9 mouse cellular contexts compared by ENCODE assay signal in genomic region chr11:50403367-50404014, GRCm38 (mm10). TPM values are rescaled to one million over a fixed set of nuclear protein-coding genes. Genes with fewer than 3 reads are reported as not detected.
A peak's percentile ranks its signal among the peaks of the same experiment; 100 is the strongest.
DNase-seq lines count a peak whose midpoint lies in the region; ATAC-seq lines count a peak whose summit lies in the region.
"Had no signal": no experiment of that assay in that cellular context is flagged by ENCODE, and none has a peak within 500 bp of the region (broad histone marks: within the 10 kb centered on the region; RNA-seq: fewer than 3 reads in every experiment).

No protein-coding gene starts in this region.

- no peak overlapping the region for H3K27ac ChIP-seq in forebrain, embryonic 11.5 days (ENCODE audit: low read depth, low read length)
- H3K27ac ChIP-seq in forebrain, embryonic 16.5 days (ENCODE audit: low read length), result no peak overlapping the region
- H3K27ac ChIP-seq in heart, embryonic 11.5 days (ENCODE audit: low read depth, low read length), result 0 out of 2 replicates have a peak overlapping the region, but pooled peaks have one; percentile 57
- H3K27ac ChIP-seq: limb, embryonic 15.5 days had no signal

- no peak for ATAC-seq in forebrain, embryonic 11.5 days (replicated peaks; ENCODE audit: low FRiP score)
- ATAC-seq in forebrain, embryonic 16.5 days, result no peak
- ATAC-seq in heart, embryonic 11.5 days (replicated peaks; ENCODE audit: insufficient number of reproducible peaks, low FRiP score, low TSS enrichment), result peak; percentile 72; the same call in 1 of the 2 replicates
- ATAC-seq in inflammation-experienced regulatory T-cells, adult 6 months, result no peak

- WGBS in forebrain, embryonic 11.5 days, result 83% methylated on average over 10 of the region's 10 CpGs
- WGBS in forebrain, embryonic 16.5 days, result 73% methylated on average over 10 of the region's 10 CpGs
- 58% methylated on average over 10 of the region's 10 CpGs for WGBS in heart, embryonic 11.5 days (ENCODE audit: insufficient replicate concordance)

- no peak overlapping the region for H3K4me2 ChIP-seq in forebrain, embryonic 11.5 days (ENCODE audit: low read depth, low read length, severe bottlenecking)
- H3K4me2 ChIP-seq in forebrain, embryonic 16.5 days (ENCODE audit: low read length), result no peak overlapping the region
- H3K4me2 ChIP-seq in heart, embryonic 11.5 days, result no peak overlapping the region
- H3K4me2 ChIP-seq: limb, embryonic 15.5 days had no signal

- no peaks in the 10 kb centered on the region for H3K27me3 ChIP-seq in forebrain, embryonic 11.5 days (ENCODE audit: control insufficient read depth, insufficient read depth, low read length)
- H3K27me3 ChIP-seq in forebrain, embryonic 16.5 days (replicated peaks; ENCODE audit: control insufficient read depth, insufficient read depth, low read length), result no peaks in the 10 kb centered on the region
- H3K27me3 ChIP-seq in heart, embryonic 11.5 days (ENCODE audit: control insufficient read depth, insufficient read depth, low read length), result no peaks in the 10 kb centered on the region
- H3K27me3 ChIP-seq: limb, embryonic 15.5 days had no signal

- H3K36me3 ChIP-seq in forebrain, embryonic 11.5 days (ENCODE audit: control insufficient read depth, insufficient read depth, low read length), result no peaks in the 10 kb centered on the region; the same call in 1 of the 2 replicates
- H3K36me3 ChIP-seq in forebrain, embryonic 16.5 days (ENCODE audit: control insufficient read depth, insufficient read depth), result peaks cover 11% of the 10 kb centered on the region
- H3K36me3 ChIP-seq in heart, embryonic 11.5 days (ENCODE audit: control insufficient read depth, insufficient read depth, low read length), result peaks cover 8% of the 10 kb centered on the region; the same call in 1 of the 2 replicates

- DNase-seq in forebrain, embryonic 11.5 days (ENCODE audit: low spot score), result peak; percentile 33
- peak; percentile 68 for DNase-seq in ovary, adult 18-20 months (ENCODE audit: low spot score)
- DNase-seq in ovary, postnatal 14 days (ENCODE audit: low spot score), result no peak
- peak; percentile 34 to 50 for DNase-seq in lung, postnatal 4 days
- no peak for DNase-seq in thymus, postnatal 36 days

- H3K9me3 ChIP-seq in forebrain, embryonic 11.5 days (ENCODE audit: control insufficient read depth, low read length), result no peaks in the 10 kb centered on the region
- H3K9me3 ChIP-seq in forebrain, embryonic 16.5 days (ENCODE audit: control insufficient read depth, low read length), result no peaks in the 10 kb centered on the region
- H3K9me3 ChIP-seq in heart, embryonic 11.5 days (replicated peaks; ENCODE audit: control insufficient read depth, low read length), result no peaks in the 10 kb centered on the region
- H3K9me3 ChIP-seq: limb, embryonic 15.5 days had no signal

- no peaks in the 10 kb centered on the region for H3K4me1 ChIP-seq in forebrain, embryonic 11.5 days (replicated peaks; ENCODE audit: control insufficient read depth, insufficient read depth, low read length)
- H3K4me1 ChIP-seq in forebrain, embryonic 16.5 days (replicated peaks; ENCODE audit: control insufficient read depth, insufficient read depth, low read length), result no peaks in the 10 kb centered on the region
- H3K4me1 ChIP-seq in heart, embryonic 11.5 days (ENCODE audit: control insufficient read depth, insufficient read depth, low read length), result 0 out of 2 replicates have a peak, but pooled peaks cover 4% of the 10 kb centered on the region
- H3K4me1 ChIP-seq: limb, embryonic 15.5 days had no signal

- H3K9ac ChIP-seq in forebrain, embryonic 11.5 days (ENCODE audit: low read length), result no peak overlapping the region
- H3K9ac ChIP-seq in forebrain, embryonic 16.5 days (replicated peaks; ENCODE audit: low read depth, low read length), result no peak overlapping the region
- no peak overlapping the region for H3K9ac ChIP-seq in heart, embryonic 11.5 days (ENCODE audit: low read depth, low read length)
- H3K9ac ChIP-seq: limb, embryonic 15.5 days had no signal

- H3K4me3 ChIP-seq in forebrain, embryonic 11.5 days (ENCODE audit: low read depth, low read length), result no peak overlapping the region
- no peak overlapping the region for H3K4me3 ChIP-seq in forebrain, embryonic 16.5 days (replicated peaks; ENCODE audit: low read length)
- no peak overlapping the region for H3K4me3 ChIP-seq in heart, embryonic 11.5 days (ENCODE audit: low read depth, low read length)
- H3K4me3 ChIP-seq: limb, embryonic 15.5 days had no signal

RNA-seq across cellular contexts. Expression of gene Hnrnph1, which starts 26.7 kb away (rescaled TPM):
- polyA plus RNA-seq in forebrain, embryonic 11.5 days (2014; fragmentation: Nextera tagmentation; extraction: Ambion mirVana), result 833 and 855 TPM in 2 replicates
- polyA plus RNA-seq in forebrain, embryonic 16.5 days (2015; fragmentation: Nextera tagmentation; extraction: Ambion mirVana), result 660 and 710 TPM in 2 replicates
- polyA plus RNA-seq in heart, embryonic 11.5 days (2014; fragmentation: Nextera tagmentation; extraction: Ambion mirVana), result 320 and 342 TPM in 2 replicates
- polyA plus RNA-seq in inflammation-experienced regulatory T-cells, adult 6 months (2017; shearing (Covaris generic)), result 100 to 1,000 TPM; 155 to 240 (median 214) TPM

RNA-seq across cellular contexts. Expression of gene Rufy1, which starts 27.4 kb away (rescaled TPM):
- 23.9 and 26.7 TPM in 2 replicates for polyA plus RNA-seq in forebrain, embryonic 11.5 days (2014; fragmentation: Nextera tagmentation; extraction: Ambion mirVana)
- polyA plus RNA-seq in forebrain, embryonic 16.5 days (2015; fragmentation: Nextera tagmentation; extraction: Ambion mirVana), result 28.6 and 31.2 TPM in 2 replicates
- 19.5 and 20.0 TPM in 2 replicates for polyA plus RNA-seq in heart, embryonic 11.5 days (2014; fragmentation: Nextera tagmentation; extraction: Ambion mirVana)
- 10 to 100 TPM in 2 of 3 experiments, 1 to 10 TPM in 1; 7.8 to 13.4 (median 12.2) TPM for polyA plus RNA-seq in inflammation-experienced regulatory T-cells, adult 6 months (2017; shearing (Covaris generic))

RNA-seq across cellular contexts. Expression of gene Cby3, which starts 49.2 kb away (rescaled TPM):
- polyA plus RNA-seq in forebrain, embryonic 11.5 days (2014; fragmentation: Nextera tagmentation; extraction: Ambion mirVana), result 0.47 TPM in 1 of 2 replicates, not detected in the other
- 0.75 and 1.2 TPM in 2 replicates for polyA plus RNA-seq in forebrain, embryonic 16.5 days (2015; fragmentation: Nextera tagmentation; extraction: Ambion mirVana)
- not detected in 2 replicates for polyA plus RNA-seq in heart, embryonic 11.5 days (2014; fragmentation: Nextera tagmentation; extraction: Ambion mirVana)
- polyA plus RNA-seq in inflammation-experienced regulatory T-cells, adult 6 months (2017; shearing (Covaris generic)), result not detected

Comparison
In these comparisons a context has a peak if more than half of its experiments do, and no peak if none do; other contexts are left out.
1. DNase-seq: peak in forebrain, embryonic 11.5 days (single experiment), ovary, adult 18-20 months (single experiment) and lung, postnatal 4 days (2 of 2); none in ovary, postnatal 14 days (single experiment) and thymus, postnatal 36 days (0 of 2).